Mouse (Mus musculus) brain, embryonic 14.5 days (tissue): ENCODE results near the gene Osbpl8. TPM values are rescaled to one million over a fixed set of nuclear protein-coding genes. Genes with fewer than 3 reads are reported as not detected.

Source experiments
- DNase-seq: peaks from one replicate; pipeline ENCODE4 v3.0.0-alpha.2; 2011; ENCODE audit warnings: low read depth
- CTCF ChIP-seq: fragments of 200-500 bp; IDR thresholded peaks from 2 replicates; pipeline ENCODE4 v1.5.1; 2012; ENCODE audit warnings: inconsistent platforms, mild to moderate bottlenecking, moderate library complexity, borderline replicate concordance; ENCODE audit not compliant: insufficient read depth, insufficient read length; ENCODE audit errors: extremely low read depth
- POLR2A ChIP-seq: fragments of 200-500 bp; IDR thresholded peaks from 2 replicates; pipeline ENCODE4 v1.6.1; 2012; ENCODE audit warnings: mild to moderate bottlenecking, inconsistent platforms, borderline replicate concordance; ENCODE audit not compliant: poor library complexity, insufficient read depth, insufficient read length, severe bottlenecking; ENCODE audit errors: extremely low read depth
- polyA plus RNA-seq: library from polyadenylated mRNA; depleted of rRNA; stranded (reverse); fragments of >200 nt; gene quantifications from 2 replicates; pipeline ENCODE4 v1.2.3, GENCODE M21; 2012

The Osbpl8 gene
- polyA plus RNA-seq, 1 experiment = 24.2 TPM

- TF ChIP-seq CTCF = no peak
- no peak for TF ChIP-seq POLR2A
- no peak for DNase-seq
Observed at GRCm38 (mm10) chr10:111251666-111252065, 87.1 kb downstream of the Osbpl8 start.

DNA sequence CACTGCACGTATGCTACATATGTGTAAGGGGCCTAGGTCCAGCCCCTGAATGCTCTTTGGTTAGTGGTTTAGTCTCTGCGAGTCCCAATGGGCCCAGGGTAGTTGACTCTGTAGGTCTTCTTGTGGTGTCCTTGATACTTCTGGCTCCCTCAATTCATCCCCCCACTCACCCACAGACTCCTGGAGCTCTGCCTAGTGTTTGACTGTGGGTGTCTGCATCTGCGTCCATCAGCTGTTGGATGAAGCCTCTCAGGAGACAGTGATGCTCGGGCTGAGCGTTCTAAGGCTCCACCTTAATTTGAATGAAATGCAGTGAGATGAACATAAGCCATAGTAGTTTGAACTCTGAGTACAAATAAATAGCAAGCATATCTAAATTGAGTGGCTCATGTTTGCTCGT, 90.7 kb downstream of the Osbpl8 start:
- no peak for DNase-seq
- TF ChIP-seq CTCF = no peak
- no peak for TF ChIP-seq POLR2A

- TF ChIP-seq POLR2A = no peak
- no peak for TF ChIP-seq CTCF
- no peak for DNase-seq
Observed at GRCm38 (mm10) chr10:111256156-111256555, 91.6 kb downstream of the Osbpl8 start.

DNA sequence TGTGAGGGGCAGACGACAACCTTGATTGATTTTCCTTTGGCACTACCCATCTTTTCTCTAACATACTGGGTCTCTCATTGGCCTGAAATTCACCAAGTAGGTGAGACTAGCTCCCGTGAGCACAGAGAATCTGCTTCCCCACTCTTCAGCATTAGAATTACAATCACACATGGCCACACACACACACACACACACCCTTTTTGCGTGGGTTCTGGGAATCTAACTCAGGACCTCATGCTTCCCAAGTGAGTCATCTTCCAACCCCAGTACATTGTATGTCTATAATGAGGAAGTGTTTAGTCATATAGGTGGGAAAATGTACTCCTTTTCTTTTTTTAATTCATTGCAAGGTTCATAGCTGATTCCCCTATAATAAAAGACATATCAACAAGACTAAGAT, 92.8 kb downstream of the Osbpl8 start:
- TF ChIP-seq POLR2A = no peak
- TF ChIP-seq CTCF = no peak
- DNase-seq = no peak

GRCm38 (mm10) chr10:111258256-111258655, 93.7 kb downstream of the Osbpl8 start:
- DNase-seq = no peak
- TF ChIP-seq POLR2A = no peak
- no peak for TF ChIP-seq CTCF

- TF ChIP-seq POLR2A = no peak
- no peak for TF ChIP-seq CTCF
- DNase-seq = no peak
Observed at GRCm38 (mm10) chr10:111271687-111272086, 107.1 kb downstream of the Osbpl8 start.

- TF ChIP-seq POLR2A (no peak), CTCF (no peak)
- no peak for DNase-seq
Observed at GRCm38 (mm10) chr10:111272905-111273304, 108.4 kb downstream of the Osbpl8 start.

- DNase-seq = peak; percentile 47
- TF ChIP-seq POLR2A (no peak), CTCF (no peak)
Observed at GRCm38 (mm10) chr10:111273463-111274088, 109.0 kb downstream of the Osbpl8 start.

DNA sequence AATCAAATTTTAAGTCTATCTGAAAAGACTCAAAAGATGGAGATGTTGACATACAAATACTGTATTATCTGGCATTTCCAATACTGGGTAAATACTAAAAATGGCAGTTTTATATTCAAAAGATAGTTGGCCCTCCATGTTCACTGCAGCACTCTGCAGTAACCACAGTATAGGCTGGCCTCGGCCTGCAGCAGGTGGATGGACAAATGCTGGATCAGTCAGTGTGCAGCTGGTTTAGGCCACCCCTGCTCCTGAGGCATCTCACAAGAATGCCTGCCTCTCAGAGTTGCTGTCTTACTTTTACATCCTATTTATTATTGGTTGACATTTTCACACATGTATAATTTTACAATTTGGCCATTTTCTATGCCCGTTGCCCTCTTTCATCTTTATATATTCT, 111.3 kb downstream of the Osbpl8 start:
- no peak for DNase-seq
- TF ChIP-seq CTCF (no peak), POLR2A (no peak)

DNA sequence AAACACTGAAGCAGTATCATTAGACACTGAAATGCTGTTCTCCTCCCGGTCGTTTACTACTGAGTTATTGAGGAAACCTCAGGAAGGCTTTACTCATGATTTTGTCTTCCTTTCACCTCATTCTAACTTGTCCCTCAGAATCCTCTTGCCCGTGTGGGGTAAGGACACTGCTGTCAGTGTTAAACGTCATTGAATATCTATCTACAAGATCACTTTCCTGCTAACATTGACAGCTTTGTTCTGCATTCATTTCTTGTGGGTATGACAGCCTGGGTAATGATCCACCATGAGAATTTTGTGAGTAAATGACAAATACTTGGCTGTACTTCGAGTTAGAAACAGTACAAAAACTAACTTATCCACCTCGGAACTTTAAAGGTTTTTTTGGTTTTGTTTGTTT, 133.1 kb downstream of the Osbpl8 start:
- peak; percentile 3 for DNase-seq

GRCm38 (mm10) chr10:111298140-111299098, 133.9 kb downstream of the Osbpl8 start, which contains the start of gene Bbs10:
Bbs10 (plus strand) TSS chr10:111298679.
- TF ChIP-seq POLR2A (peak; percentile 62; the same call in 1 of the 2 replicates), CTCF (peak; percentile 81)
- DNase-seq = peak; percentile 98

More for the DNA sequence above, 133.1 kb downstream of the Osbpl8 start:
- TF ChIP-seq CTCF (no peak), POLR2A (no peak)

DNA sequence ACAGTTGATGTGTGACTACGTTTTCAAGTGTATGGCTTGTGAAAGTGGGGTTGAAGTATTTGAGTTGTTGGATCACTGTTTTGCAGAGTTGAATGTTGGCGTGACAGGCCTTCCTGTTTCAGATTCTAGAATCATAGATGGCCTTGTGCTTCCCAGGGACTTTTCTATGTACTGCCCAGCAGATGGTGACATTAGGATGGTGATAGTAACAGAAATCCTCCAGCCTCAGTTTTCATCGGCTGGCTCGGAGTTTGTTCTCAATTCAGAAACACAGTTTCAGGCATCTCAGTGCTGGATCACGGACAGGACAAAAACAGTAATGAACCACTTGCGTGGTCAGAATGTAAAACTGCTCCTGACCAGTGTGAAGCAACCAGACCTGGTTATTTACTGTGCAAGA, 135.0 kb downstream of the Osbpl8 start:
- TF ChIP-seq CTCF = peak; percentile 7; the same call in 1 of the 2 replicates
- no peak for TF ChIP-seq POLR2A
- DNase-seq = peak; percentile 41

DNA sequence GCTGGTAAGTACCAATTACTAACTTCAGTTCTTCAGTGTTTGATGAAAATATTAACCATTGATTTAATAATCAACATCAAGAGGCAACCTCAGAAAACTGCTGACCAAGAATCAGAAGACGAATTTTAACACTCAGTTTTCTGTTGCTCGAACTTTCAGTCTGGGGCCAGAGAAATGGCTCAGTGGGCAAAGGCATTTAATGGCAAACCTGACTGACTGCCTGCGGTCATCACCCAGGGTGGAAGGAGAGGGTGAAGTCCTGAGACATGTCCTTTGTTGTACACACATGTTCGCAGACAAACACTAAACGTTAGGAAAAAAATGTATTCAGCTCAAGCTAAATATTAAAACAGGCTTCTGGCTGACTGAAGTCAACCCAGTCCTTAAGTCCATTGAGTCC, 136.5 kb downstream of the Osbpl8 start:
- TF ChIP-seq CTCF (no peak), POLR2A (no peak)
- DNase-seq = no peak

- TF ChIP-seq POLR2A = no peak
- TF ChIP-seq CTCF = no peak
- no peak for DNase-seq
Observed at GRCm38 (mm10) chr10:111302486-111302885, 137.9 kb downstream of the Osbpl8 start.

DNA sequence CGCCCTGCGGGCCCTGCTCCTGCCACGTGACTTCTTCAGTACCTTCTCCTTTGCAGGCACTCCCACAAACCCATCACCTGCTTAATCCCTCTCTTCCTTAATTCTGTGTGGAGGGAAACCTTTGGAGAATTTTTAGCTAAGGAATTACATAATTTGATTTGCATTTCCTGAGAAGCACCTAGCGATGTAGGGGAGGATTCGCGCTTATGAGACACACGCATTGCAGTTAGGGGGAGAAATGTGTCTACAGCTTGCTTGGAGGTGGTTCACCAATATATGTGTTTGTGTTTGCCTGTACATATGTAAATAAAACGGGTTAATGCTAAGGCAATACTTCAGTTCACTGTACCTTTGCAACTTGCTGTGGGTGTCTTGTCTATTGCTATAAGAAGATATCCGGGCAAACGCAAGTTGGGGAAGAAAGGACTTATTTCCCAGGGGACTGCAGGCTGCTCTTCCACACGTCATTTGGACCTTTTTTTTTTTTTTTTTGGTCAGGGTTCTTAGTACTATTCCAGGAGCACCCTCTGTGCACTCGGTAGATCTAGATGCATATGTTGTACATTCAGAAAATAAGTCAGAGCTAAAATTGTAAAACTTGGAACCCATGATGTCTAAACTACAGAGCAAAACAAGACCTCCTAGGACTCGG, 144.4 kb downstream of the Osbpl8 start:
- TF ChIP-seq CTCF (no peak), POLR2A (no peak)
- DNase-seq = no peak
